Mouse (Mus musculus) embryonic facial prominence, embryonic 11.5 days (tissue): ENCODE data around the gene Pbx4. TPM values are rescaled to one million over a fixed set of nuclear protein-coding genes. Genes with fewer than 3 reads are reported as not detected.

Source experiments
- ATAC-seq: fragments of 200-750 bp; cut with Nextera tagmentation; replicated peaks from 2 replicates; pipeline ENCODE4 v1.8.0; 2017; ENCODE audit warnings: low read depth; ENCODE audit not compliant: insufficient number of reproducible peaks, low FRiP score, low TSS enrichment
- DNase-seq: peaks from one replicate; pipeline ENCODE4 v3.0.0-alpha.2; 2015; ENCODE audit warnings: low spot score
- H3K27ac ChIP-seq: fragments of 300-500 bp; sonication (generic); replicated peaks from 2 replicates; pipeline ENCODE4 v1.5.1; 2014; ENCODE audit warnings: mild to moderate bottlenecking, low read depth, low read length, control low read depth
- H3K27me3 ChIP-seq: fragments of 300-500 bp; sonication (generic); 2 replicates; pipeline ENCODE4 v1.6.1; 2014; ENCODE audit warnings: mild to moderate bottlenecking, low read length, moderate library complexity, mixed read lengths; ENCODE audit not compliant: control insufficient read depth, insufficient read depth
- H3K36me3 ChIP-seq: fragments of 300-500 bp; sonication (generic); replicated peaks from 2 replicates; pipeline ENCODE4 v1.6.1; 2014; ENCODE audit warnings: low read depth, mild to moderate bottlenecking, low read length, moderate library complexity, mixed read lengths; ENCODE audit not compliant: control insufficient read depth, insufficient read depth
- H3K4me1 ChIP-seq: fragments of 300-500 bp; sonication (generic); 2 replicates; pipeline ENCODE4 v1.6.1; 2014; ENCODE audit warnings: low read length, mixed read lengths; ENCODE audit not compliant: control insufficient read depth, insufficient read depth
- H3K4me2 ChIP-seq: fragments of 300-500 bp; sonication (generic); 2 replicates; pipeline ENCODE4 v1.6.1; 2014; ENCODE audit warnings: low read depth, mild to moderate bottlenecking, control low read depth, low read length, moderate library complexity
- H3K4me3 ChIP-seq: fragments of 300-500 bp; sonication (generic); 2 replicates; pipeline ENCODE4 v1.5.1; 2014; ENCODE audit warnings: low read depth, low read length, control low read depth
- H3K9ac ChIP-seq: fragments of 300-500 bp; sonication (generic); replicated peaks from 2 replicates; pipeline ENCODE4 v1.6.1; 2014; ENCODE audit warnings: mild to moderate bottlenecking, control low read depth, low read length
- H3K9me3 ChIP-seq: fragments of 300-500 bp; sonication (generic); replicated peaks from 2 replicates; pipeline ENCODE4 v1.6.1; 2016; ENCODE audit warnings: mild to moderate bottlenecking, low read length, inconsistent platforms, mixed read lengths; ENCODE audit not compliant: control insufficient read depth
- WGBS: fragments of 180-500 bp; shearing (Covaris S2); extraction: QIAGEN DNeasy Blood & Tissue Kit; methylation state at CpG from one replicate; pipeline ENCODE4 v1.1.7; 2014; 5-methylcytosine and 5-hydroxymethylcytosine counted together
- polyA plus RNA-seq: library from polyadenylated mRNA; unstranded; fragments of >200 nt; fragmentation: Nextera tagmentation; extraction: Ambion mirVana; gene quantifications from 2 replicates; pipeline ENCODE4 v1.2.1, GENCODE M21; 2014

Pbx4 gene
- polyA plus RNA-seq, 1 experiment from 2014 or later = 13.8 TPM

DNA sequence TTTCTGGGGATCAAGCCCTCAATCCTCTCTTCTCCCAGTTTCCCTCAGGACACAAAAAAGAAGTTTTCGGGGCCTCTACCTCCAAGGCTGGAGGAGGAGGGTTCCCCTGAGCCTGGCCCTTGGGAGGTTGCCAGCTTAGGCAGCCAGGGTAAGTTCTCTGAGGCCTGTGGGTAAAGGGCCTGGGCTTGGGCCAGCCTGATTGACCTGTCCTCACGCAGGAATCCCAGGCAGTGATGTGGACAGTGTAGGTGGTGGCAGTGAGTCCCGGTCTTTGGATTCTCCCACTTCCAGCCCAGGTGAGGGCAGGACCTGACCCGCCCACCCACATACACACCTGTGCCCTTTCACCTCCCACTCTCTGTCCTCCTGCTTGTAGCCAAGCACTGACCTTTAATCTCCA lies 16.9 kb upstream of the Pbx4 start:
- H3K4me3 ChIP-seq = no peak overlapping the region
- no peak for ATAC-seq
- no peaks in the 10 kb centered on the region for H3K36me3 ChIP-seq
- no peak for DNase-seq
- no peaks in the 10 kb centered on the region for H3K27me3 ChIP-seq
- H3K9ac ChIP-seq = no peak overlapping the region
- H3K27ac ChIP-seq = no peak overlapping the region
- H3K4me1 ChIP-seq = no peaks in the 10 kb centered on the region
- no peak overlapping the region for H3K4me2 ChIP-seq
- no peaks in the 10 kb centered on the region for H3K9me3 ChIP-seq
- WGBS = 86% methylated on average over 4 of the region's 4 CpGs

DNA sequence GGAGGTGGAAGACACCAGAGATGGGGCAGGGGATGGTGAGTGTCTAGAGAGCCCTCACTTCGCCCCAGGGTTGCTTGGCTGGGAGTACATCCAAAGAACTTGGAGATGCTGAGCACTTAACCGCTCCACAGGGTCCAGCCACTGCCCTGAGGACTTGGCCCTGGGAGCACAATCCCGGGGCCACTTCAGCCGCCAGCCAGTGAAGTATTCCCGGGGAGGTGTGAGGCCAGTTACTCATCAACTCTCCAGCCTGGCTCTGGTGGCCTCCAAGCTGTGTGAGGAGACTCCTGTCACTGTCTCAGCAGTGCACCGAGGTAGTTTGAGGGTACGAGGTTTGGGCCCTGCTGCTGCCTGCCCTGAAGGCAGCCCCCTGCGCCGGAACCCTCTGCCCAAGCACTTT lies 11.8 kb upstream of the Pbx4 start:
- ATAC-seq (no peak), DNase-seq (no peak)
- 73% methylated on average over 9 of the region's 9 CpGs for WGBS
- no peaks in the 10 kb centered on the region for H3K36me3 ChIP-seq
- no peaks in the 10 kb centered on the region for H3K27me3 ChIP-seq
- H3K4me3 ChIP-seq = no peak overlapping the region
- no peak overlapping the region for H3K27ac ChIP-seq
- H3K9me3 ChIP-seq = no peaks in the 10 kb centered on the region
- H3K4me2 ChIP-seq = no peak overlapping the region
- no peaks in the 10 kb centered on the region; the same call in 1 of the 2 replicates for H3K4me1 ChIP-seq
- no peak overlapping the region for H3K9ac ChIP-seq

DNA sequence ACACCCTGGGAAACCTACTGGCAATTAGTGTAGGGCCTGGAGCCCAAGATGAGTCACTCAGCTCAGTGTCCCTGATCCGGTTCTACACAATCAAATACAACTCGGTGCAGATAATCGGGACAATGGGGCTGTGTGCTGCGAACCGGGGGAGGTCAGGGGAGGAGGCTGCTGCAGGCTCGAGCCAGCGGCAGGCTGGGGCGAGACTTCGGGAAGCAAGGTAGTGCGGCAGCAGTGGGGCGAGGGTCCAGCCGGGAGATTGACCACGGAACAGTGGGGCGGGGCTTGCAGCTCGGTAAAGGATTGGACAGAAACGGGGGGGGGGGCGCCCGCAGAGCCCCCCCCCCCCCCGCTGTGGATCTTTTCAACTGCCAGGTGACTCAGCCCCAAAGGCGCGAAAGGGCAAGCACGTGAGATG lies 10.3 kb upstream of the Pbx4 start:
- Histone ChIP-seq H3K9ac (peak overlapping the region; percentile 79), H3K27me3 (no peaks in the 10 kb centered on the region), H3K4me3 (peak overlapping the region; percentile 66), H3K36me3 (no peaks in the 10 kb centered on the region), H3K4me1 (no peaks in the 10 kb centered on the region; the same call in 1 of the 2 replicates), H3K9me3 (no peaks in the 10 kb centered on the region), H3K4me2 (peak overlapping the region; percentile 80), H3K27ac (no peak overlapping the region)
- DNase-seq (peak; percentile 73), ATAC-seq (peak; percentile 60)
- 0% methylated on average over 16 of the region's 22 CpGs for WGBS

DNA sequence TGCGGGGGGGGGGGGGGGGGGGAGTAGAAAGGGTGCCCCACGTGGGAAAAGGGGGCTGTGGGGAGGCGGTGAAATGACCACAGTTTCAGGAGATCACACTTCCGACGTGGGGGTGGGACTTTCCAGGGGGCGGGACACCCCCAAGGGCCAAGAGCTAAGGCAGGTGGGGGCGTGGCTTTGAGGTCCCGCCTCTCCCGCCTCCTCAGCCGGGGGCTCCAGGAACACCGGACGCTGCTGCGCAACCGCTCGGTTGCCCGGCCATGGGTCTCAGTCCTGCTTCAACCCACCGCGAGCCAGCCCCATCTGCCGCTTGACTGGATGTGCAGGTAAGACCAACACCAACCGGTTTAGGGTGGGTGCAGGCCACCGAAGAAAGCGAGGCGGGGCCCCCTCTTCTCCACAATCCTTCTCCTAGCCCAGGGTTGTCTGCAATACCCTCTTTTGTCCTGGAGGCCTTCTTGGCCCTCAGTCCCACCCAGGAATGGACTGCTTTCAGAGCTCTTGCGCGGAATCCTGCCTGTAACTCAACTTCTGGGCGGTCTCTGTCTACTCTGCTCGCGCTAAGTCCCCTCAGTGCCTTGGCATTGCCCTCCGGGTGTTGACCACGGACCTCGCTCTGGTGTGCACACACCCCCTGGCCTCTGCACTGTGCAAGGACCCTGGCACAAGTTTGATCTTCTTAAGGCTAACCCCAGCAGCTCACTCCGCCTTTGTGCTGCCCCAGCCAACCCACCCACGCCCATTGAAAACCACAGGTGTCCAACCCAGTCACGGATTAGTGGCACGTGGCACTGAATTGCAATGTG lies 9.7 kb upstream of the Pbx4 start, which contains the start of gene Lpar2:
Gene Lpar2 (plus strand): TSS at position 44 of the 806 bp plus-strand sequence.
- Histone ChIP-seq H3K9ac (peak within 1 kb of the TSS; percentile 79), H3K27ac (peak within 1 kb of the TSS; percentile 35), H3K4me3 (peak within 1 kb of the TSS; percentile 66), H3K36me3 (no peaks in the 10 kb centered on the region), H3K4me2 (peak within 1 kb of the TSS; percentile 80), H3K9me3 (no peaks in the 10 kb centered on the region), H3K4me1 (no peaks in the 10 kb centered on the region; the same call in 1 of the 2 replicates), H3K27me3 (no peaks in the 10 kb centered on the region)
- peak; percentile 75 for ATAC-seq
- 1% methylated on average over 31 of the region's 35 CpGs for WGBS
- peak; percentile 92 for DNase-seq

DNA sequence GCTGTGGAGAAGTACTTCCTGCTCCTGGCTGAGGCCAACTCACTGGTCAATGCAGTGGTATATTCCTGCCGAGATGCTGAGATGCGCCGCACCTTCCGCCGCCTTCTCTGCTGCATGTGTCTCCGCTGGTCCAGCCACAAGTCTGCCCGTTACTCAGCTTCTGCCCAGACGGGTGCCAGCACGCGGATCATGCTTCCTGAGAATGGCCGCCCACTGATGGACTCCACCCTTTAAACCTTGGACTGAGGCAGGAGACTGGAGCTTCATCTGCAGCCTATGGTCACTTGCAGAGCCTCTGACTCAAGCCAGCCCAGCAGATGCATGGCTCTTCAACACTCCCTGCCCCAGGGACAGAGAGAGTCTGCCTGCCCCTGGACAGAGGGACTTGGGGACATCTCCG lies 5.9 kb upstream of the Pbx4 start:
- no peak overlapping the region for H3K4me3 ChIP-seq
- WGBS = 93% methylated on average over 12 of the region's 12 CpGs
- H3K9me3 ChIP-seq = no peaks in the 10 kb centered on the region
- DNase-seq (no peak), ATAC-seq (no peak)
- H3K4me1 ChIP-seq = no peaks in the 10 kb centered on the region; the same call in 1 of the 2 replicates
- H3K36me3 ChIP-seq = no peaks in the 10 kb centered on the region; the same call in 1 of the 2 replicates
- H3K27ac ChIP-seq = no peak overlapping the region
- no peaks in the 10 kb centered on the region for H3K27me3 ChIP-seq
- no peak overlapping the region for H3K4me2 ChIP-seq
- no peak overlapping the region for H3K9ac ChIP-seq

DNA sequence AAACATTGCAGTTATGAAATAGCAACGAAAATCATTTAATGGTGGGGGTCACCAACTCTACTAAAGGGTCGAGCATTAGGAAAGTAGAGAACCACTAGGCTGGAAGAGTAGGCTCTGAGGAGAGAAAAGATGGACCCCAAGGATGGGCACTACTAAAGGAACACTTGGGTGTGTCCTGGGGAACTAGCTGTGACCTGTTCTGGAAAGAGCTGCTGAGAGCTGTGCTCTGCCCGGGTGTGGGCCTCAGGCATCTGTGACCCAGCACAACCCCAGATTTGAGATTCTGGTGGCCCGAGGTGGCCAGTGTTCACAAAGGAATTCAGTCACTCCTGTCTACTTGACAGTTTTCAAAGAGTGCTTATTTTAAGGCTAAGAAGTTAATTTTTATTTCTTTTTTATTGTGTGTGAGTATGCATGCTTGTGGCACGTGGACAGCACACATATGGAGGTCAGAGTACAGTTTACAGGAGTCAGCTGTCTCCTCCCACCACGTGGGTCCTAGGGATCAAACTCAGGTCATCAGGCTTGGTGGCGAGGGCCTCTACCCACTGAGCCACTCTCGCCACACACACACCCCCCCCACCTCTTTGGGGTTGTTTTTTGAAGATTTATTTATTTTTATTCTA lies 4.9 kb downstream of the Pbx4 start:
- DNase-seq (no peak), ATAC-seq (no peak)
- Histone ChIP-seq H3K4me1 (no peaks in the 10 kb centered on the region), H3K27me3 (no peaks in the 10 kb centered on the region), H3K27ac (no peak overlapping the region), H3K9me3 (no peaks in the 10 kb centered on the region), H3K9ac (no peak overlapping the region), H3K4me3 (no peak overlapping the region), H3K4me2 (no peak overlapping the region), H3K36me3 (no peaks in the 10 kb centered on the region)
- 73% methylated on average over 8 of the region's 8 CpGs for WGBS

DNA sequence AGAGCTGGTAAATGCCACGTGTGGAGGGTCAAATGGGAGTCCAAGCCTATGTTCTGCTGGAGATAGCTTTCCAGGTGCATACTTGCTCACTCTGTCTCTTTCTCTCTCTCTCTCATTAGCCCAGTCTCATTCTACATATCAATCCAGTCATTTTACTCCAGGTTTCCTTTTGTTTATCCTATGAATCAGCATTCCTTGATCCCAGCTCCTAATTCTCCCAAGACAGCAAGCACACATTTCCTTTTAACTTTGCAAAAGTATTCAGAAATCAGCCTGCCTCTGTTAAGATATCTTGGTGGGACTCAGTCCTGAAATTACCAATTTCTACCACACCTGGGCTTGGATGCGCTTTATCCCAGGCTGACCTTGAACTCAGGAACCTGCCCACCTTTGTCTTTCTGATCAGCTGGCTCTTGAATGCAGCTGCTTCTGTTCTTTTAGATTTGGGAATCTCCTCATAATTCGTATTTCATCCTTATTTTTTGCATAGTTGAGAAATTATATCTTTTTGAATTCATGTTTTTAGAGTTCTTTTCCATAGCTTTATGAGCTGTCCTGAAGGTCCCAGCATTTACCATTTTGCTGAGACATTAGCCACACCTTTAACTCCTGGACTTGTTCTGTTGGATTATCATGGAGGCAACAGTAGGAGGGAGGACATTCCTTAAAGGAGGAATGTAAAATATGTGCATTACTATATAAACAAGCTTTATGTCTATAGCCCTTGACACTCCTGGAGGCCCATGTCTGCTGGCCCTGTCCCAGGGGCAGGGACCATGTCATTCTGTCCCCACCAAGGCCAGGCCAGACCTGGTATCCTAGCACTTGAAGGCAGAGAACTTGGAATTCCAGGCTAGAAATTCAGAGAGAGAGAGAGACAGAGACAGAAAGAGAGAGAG lies 15.1 kb downstream of the Pbx4 start:
- Histone ChIP-seq H3K36me3 (no peaks in the 10 kb centered on the region), H3K9me3 (no peaks in the 10 kb centered on the region), H3K27ac (no peak overlapping the region), H3K4me2 (no peak overlapping the region), H3K27me3 (no peaks in the 10 kb centered on the region), H3K4me3 (no peak overlapping the region), H3K9ac (no peak overlapping the region), H3K4me1 (no peaks in the 10 kb centered on the region)
- 73% methylated on average over 3 of the region's 3 CpGs for WGBS
- ATAC-seq = no peak
- no peak for DNase-seq
